Mouse (Mus musculus) kidney, adult 2 months (tissue): ENCODE measurements around the gene Kif1b.

Experiments used
- CTCF ChIP-seq: fragments of 200-500 bp; conservative IDR thresholded peaks from 2 replicates; pipeline ENCODE4 v1.5.1; 2011; ENCODE audit warnings: low read depth, mild to moderate bottlenecking, control low read depth, low read length, moderate library complexity, mixed read lengths; ENCODE audit not compliant: insufficient read depth, insufficient read length
- POLR2A ChIP-seq: fragments of 200-500 bp; IDR thresholded peaks from one replicate; pipeline ENCODE4 v1.6.1; 2011; ENCODE audit warnings: low read depth, low read length, control low read depth

- no peak for TF ChIP-seq POLR2A
- TF ChIP-seq CTCF, result peak; percentile 34; the same call in 1 of the 2 replicates
These were observed 41.5 kb upstream of the Kif1b start for GRCm38 (mm10) chr4:149348963-149349362.
